9 mouse cellular contexts compared by ENCODE assay signal in the genomic region with DNA sequence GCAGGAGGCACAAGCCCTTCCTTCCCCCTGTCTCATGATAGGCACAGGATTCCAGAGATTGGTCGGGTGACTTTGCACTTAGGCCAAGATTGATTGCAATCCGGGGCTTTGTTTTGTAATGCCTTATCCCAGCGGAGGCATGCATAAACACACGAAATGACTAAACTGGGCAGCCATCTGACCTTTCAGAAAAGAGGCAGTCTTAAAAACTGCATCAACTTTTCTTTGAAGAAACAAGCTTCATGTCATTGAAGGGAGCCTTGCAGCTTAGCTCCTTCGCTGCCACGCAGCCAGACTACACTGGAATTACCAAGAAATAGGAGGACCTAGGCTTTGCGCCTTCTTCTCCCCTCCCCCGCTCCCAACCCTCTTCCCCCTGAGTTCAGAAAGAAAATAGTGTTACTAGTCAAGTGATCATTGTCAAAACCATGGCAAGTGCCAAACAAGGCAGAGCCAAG.
DNase-seq lines count a peak whose midpoint lies in the region; ATAC-seq lines count a peak whose summit lies in the region.
"Had no signal": no experiment of that assay in that cellular context is flagged by ENCODE, and none has a peak within 500 bp of the region (broad histone marks: within the 10 kb centered on the region; RNA-seq: fewer than 3 reads in every experiment).

No protein-coding gene starts in this region.

- no peaks in the 10 kb centered on the region for H3K27me3 ChIP-seq in heart, embryonic 14.5 days (ENCODE audit: control insufficient read depth, insufficient read depth, low read length)
- no peaks in the 10 kb centered on the region for H3K27me3 ChIP-seq in stomach, embryonic 14.5 days (ENCODE audit: control insufficient read depth, insufficient read depth, low read length)

- peak overlapping the region; percentile 13; the same call in 1 of the 2 replicates for H3K9ac ChIP-seq in heart, embryonic 14.5 days (ENCODE audit: low read length)
- no peak overlapping the region for H3K9ac ChIP-seq in stomach, embryonic 14.5 days (replicated peaks; ENCODE audit: low read depth, low read length)

- 0 out of 2 replicates have a peak overlapping the region, but pooled peaks have one; percentile 2 for H3K4me2 ChIP-seq in heart, embryonic 14.5 days (ENCODE audit: low read length)
- H3K4me2 ChIP-seq in stomach, embryonic 14.5 days (replicated peaks; ENCODE audit: low read depth, low read length), result 0 out of 2 replicates have a peak overlapping the region, but pooled peaks have one; percentile 17

- intact Hi-C loops in left cerebral cortex, postnatal 10 days (cut with DNase I), result loop anchor here (5.0 to 10.0 kb wide), 3 partner anchors 343 to 889 kb away; no protein-coding TSS in a partner anchor

- DNase-seq in left cerebral cortex, postnatal 10 days (ENCODE audit: extremely low spot score in 1 of 2, low spot score in 2 of 2), result peak; percentile 26 to 31
- DNase-seq in left cerebral cortex, adult 8-10 months (ENCODE audit: low spot score in 2 of 2), result no peak
- peak; percentile 36 to 49 for DNase-seq in adrenal gland, postnatal 36 days
- DNase-seq in layer of hippocampus, postnatal 36 days, result peak; percentile 2 to 4
- DNase-seq in cerebellum, adult 11 months, result no peak
- DNase-seq in cerebellum, adult 11-12 months, result no peak

- peaks cover 5 to 16% of the 10 kb centered on the region in 2 experiments; a peak in 3 of 4 replicates for H3K4me1 ChIP-seq in heart, embryonic 14.5 days (ENCODE audit: control insufficient read depth in 2 of 2, insufficient read depth in 2 of 2, low read length in 2 of 2)
- H3K4me1 ChIP-seq in stomach, embryonic 14.5 days (ENCODE audit: control insufficient read depth, insufficient read depth, low read length), result peaks cover 13% of the 10 kb centered on the region; the same call in 1 of the 2 replicates

- 23% methylated on average over 8 of the region's 8 CpGs for WGBS in heart, embryonic 14.5 days
- 11% methylated on average over 8 of the region's 8 CpGs for WGBS in stomach, embryonic 14.5 days

- no peak for ATAC-seq in heart, embryonic 14.5 days (ENCODE audit: insufficient number of reproducible peaks, insufficient read depth, low FRiP score, low read depth)
- ATAC-seq in stomach, embryonic 14.5 days (ENCODE audit: insufficient number of reproducible peaks, insufficient read depth, low FRiP score, low read depth), result no peak

- peak overlapping the region; percentile 8 to 26; a peak in 3 of 4 replicates for H3K27ac ChIP-seq in heart, embryonic 14.5 days (replicated peaks in 1 of 2; ENCODE audit: control insufficient read depth in 1 of 2, insufficient read depth in 1 of 2, low read depth in 2 of 2, low read length in 2 of 2)
- peak overlapping the region; percentile 80 for H3K27ac ChIP-seq in stomach, embryonic 14.5 days (ENCODE audit: low read length)

- H3K4me3 ChIP-seq in heart, embryonic 14.5 days (ENCODE audit: control insufficient read depth in 1 of 2, insufficient read depth in 1 of 2, low read depth in 1 of 2, low read length in 2 of 2), result no peak overlapping the region
- H3K4me3 ChIP-seq in stomach, embryonic 14.5 days (ENCODE audit: low read depth, low read length), result no peak overlapping the region
- H3K4me3 ChIP-seq: myocyte had no signal

- no peaks in the 10 kb centered on the region for H3K36me3 ChIP-seq in heart, embryonic 14.5 days (ENCODE audit: control insufficient read depth, insufficient read depth, low read length)
- H3K36me3 ChIP-seq in stomach, embryonic 14.5 days (ENCODE audit: control insufficient read depth, insufficient read depth, low read length), result no peaks in the 10 kb centered on the region

- H3K9me3 ChIP-seq in heart, embryonic 14.5 days (ENCODE audit: control insufficient read depth, low read length), result no peaks in the 10 kb centered on the region
- no peaks in the 10 kb centered on the region for H3K9me3 ChIP-seq in stomach, embryonic 14.5 days (ENCODE audit: control insufficient read depth, low read depth, low read length)

Comparison
In these comparisons a context has a peak if more than half of its experiments do, and no peak if none do; other contexts are left out.
1. DNase-seq: peak in left cerebral cortex, postnatal 10 days (2 of 2), adrenal gland, postnatal 36 days (2 of 2) and layer of hippocampus, postnatal 36 days (2 of 2); none in left cerebral cortex, adult 8-10 months (0 of 2), cerebellum, adult 11 months (single experiment) and cerebellum, adult 11-12 months (single experiment).